Mouse (Mus musculus) CH12.LX (cell line): Measurements from ENCODE around the gene Aco1. TPM values are rescaled to one million over a fixed set of nuclear protein-coding genes. Genes with fewer than 3 reads are reported as not detected.

Source experiments
- DNase-seq: peaks from one replicate; pipeline ENCODE4 v3.0.0-alpha.2; 2013; ENCODE audit errors: extremely low read depth
- H3K27ac ChIP-seq: 2 replicates; pipeline ENCODE4 v1.5.1; 2012; ENCODE audit warnings: low read depth, mild to moderate bottlenecking, control low read depth, moderate library complexity; ENCODE audit not compliant: insufficient read depth
- H3K27me3 ChIP-seq: replicated peaks from 2 replicates; pipeline ENCODE3; 2012; ENCODE audit warnings: inconsistent platforms
- H3K36me3 ChIP-seq, 2 experiments: replicated peaks in 1 of 2; 2 replicates each; pipeline versions ENCODE3 to v1.6.1; 2012; ENCODE audit warnings: inconsistent platforms in 1 of 2, low read length in 1 of 2, mild to moderate bottlenecking in 1 of 2, mixed read lengths in 1 of 2, moderate library complexity in 1 of 2; ENCODE audit not compliant: control insufficient read depth in 1 of 2, insufficient read depth in 1 of 2
- H3K4me1 ChIP-seq, 2 experiments: 2 replicates each; pipeline ENCODE4 v1.6.1; 2012; ENCODE audit warnings: inconsistent platforms in 1 of 2, moderate library complexity in 1 of 2; ENCODE audit not compliant: insufficient read depth in 2 of 2, control insufficient read depth in 1 of 2
- H3K4me2 ChIP-seq: 2 replicates; pipeline ENCODE4 v1.6.1; 2012; ENCODE audit warnings: low read depth, mild to moderate bottlenecking, control low read depth; ENCODE audit not compliant: poor library complexity, insufficient read depth, severe bottlenecking
- H3K4me3 ChIP-seq, 3 experiments: fragments of 150-350 bp in 1 of 3; sonication (generic) in 1 of 3; replicated peaks in 1 of 3; 2 replicates each; pipeline versions ENCODE3 to v1.5.1; 2011 to 2012; ENCODE audit warnings: low read depth in 2 of 3, low read length in 2 of 3, mild to moderate bottlenecking in 2 of 3, moderate library complexity in 2 of 3, control low read depth in 1 of 3, improper control_type of control experiment in 1 of 3, inconsistent platforms in 1 of 3, mixed read lengths in 1 of 3; ENCODE audit not compliant: poor library complexity in 1 of 3
- H3K79me2 ChIP-seq: replicated peaks from 2 replicates; pipeline ENCODE4 v1.6.1; 2012; ENCODE audit warnings: mild to moderate bottlenecking, moderate library complexity; ENCODE audit not compliant: control insufficient read depth, poor library complexity, insufficient read depth, severe bottlenecking; ENCODE audit errors: extremely low read depth
- H3K9ac ChIP-seq: 2 replicates; pipeline ENCODE4 v1.6.1; 2012; ENCODE audit warnings: low read depth, mild to moderate bottlenecking, control low read depth, moderate library complexity; ENCODE audit not compliant: insufficient read depth
- H3K9me3 ChIP-seq: replicated peaks from 2 replicates; pipeline ENCODE3; 2012; ENCODE audit warnings: low read length, inconsistent platforms, mixed read lengths
- CTCF ChIP-seq, 2 experiments: IDR thresholded peaks in 1 of 2; conservative IDR thresholded peaks in 1 of 2; 2 replicates each; pipeline ENCODE4 v1.5.1; 2011 to 2012; ENCODE audit warnings: low read depth in 2 of 2, low read length in 2 of 2, improper control_type of control experiment in 1 of 2, inconsistent platforms in 1 of 2, mild to moderate bottlenecking in 1 of 2, moderate library complexity in 1 of 2
- E2F4 ChIP-seq: IDR thresholded peaks from 2 replicates; pipeline ENCODE4 v1.6.1; 2011; ENCODE audit warnings: low read depth, low read length, improper control_type of control experiment; ENCODE audit not compliant: insufficient replicate concordance
- GABPA ChIP-seq: IDR thresholded peaks from 2 replicates; pipeline ENCODE4 v1.6.1; 2012; ENCODE audit warnings: low read depth, low read length, improper control_type of control experiment, inconsistent platforms; ENCODE audit not compliant: insufficient replicate concordance
- IRF4 ChIP-seq: IDR thresholded peaks from 2 replicates; pipeline ENCODE4 v1.6.1; 2014; ENCODE audit warnings: low read depth, mild to moderate bottlenecking, inconsistent platforms, low read length, improper control_type of control experiment
- JUN ChIP-seq: IDR thresholded peaks from 2 replicates; pipeline ENCODE4 v1.6.1; 2011; ENCODE audit warnings: low read depth, mild to moderate bottlenecking, low read length, improper control_type of control experiment, moderate library complexity; ENCODE audit not compliant: insufficient read depth
- MAFK ChIP-seq: IDR thresholded peaks from 2 replicates; pipeline ENCODE4 v1.6.1; 2011; ENCODE audit warnings: low read length, improper control_type of control experiment; ENCODE audit not compliant: insufficient replicate concordance
- NELFE ChIP-seq: IDR thresholded peaks from 2 replicates; pipeline ENCODE4 v1.6.1; 2011; ENCODE audit warnings: low read depth, low read length, improper control_type of control experiment
- POLR2A ChIP-seq: IDR thresholded peaks from 2 replicates; pipeline ENCODE4 v1.6.1; 2011; ENCODE audit warnings: low read depth, mild to moderate bottlenecking, improper control_type of control experiment, low read length
- SIN3A ChIP-seq: IDR thresholded peaks from 2 replicates; pipeline ENCODE4 v1.6.1; 2012; ENCODE audit warnings: low read length, improper control_type of control experiment, inconsistent platforms
- SMC3 ChIP-seq: IDR thresholded peaks from 2 replicates; pipeline ENCODE4 v1.6.1; 2011; ENCODE audit warnings: low read depth, low read length, improper control_type of control experiment
- TBP ChIP-seq: conservative IDR thresholded peaks from 2 replicates; pipeline ENCODE4 v1.6.1; 2011; ENCODE audit warnings: low read depth, low read length, improper control_type of control experiment
- TCF12 ChIP-seq: IDR thresholded peaks from 2 replicates; pipeline ENCODE4 v1.6.1; 2014; ENCODE audit warnings: low read depth, mild to moderate bottlenecking, inconsistent platforms, low read length, improper control_type of control experiment
- UBTF ChIP-seq: IDR thresholded peaks from 2 replicates; pipeline ENCODE4 v1.6.1; 2012; ENCODE audit warnings: low read depth, mild to moderate bottlenecking, inconsistent platforms, low read length, improper control_type of control experiment, moderate library complexity
- USF1 ChIP-seq: IDR thresholded peaks from 2 replicates; pipeline ENCODE4 v1.6.1; 2014; ENCODE audit warnings: low read depth, mild to moderate bottlenecking, inconsistent platforms, low read length, improper control_type of control experiment
- USF2 ChIP-seq: conservative IDR thresholded peaks from 2 replicates; pipeline ENCODE4 v1.6.1; 2011; ENCODE audit warnings: low read depth, low read length, improper control_type of control experiment
- ZKSCAN1 ChIP-seq: IDR thresholded peaks from 2 replicates; pipeline ENCODE4 v1.6.1; 2012; ENCODE audit warnings: low read depth, inconsistent platforms, low read length, improper control_type of control experiment, borderline replicate concordance
- dilution Hi-C: fragments of 300-500 bp; cut with MboI; formaldehyde crosslinking; loops from 2 replicates; pipeline ENCODE4 v1.14.3; 2020; ENCODE audit warnings: low sequenced_read_pairs; ENCODE audit not compliant: extremely low pct_unique_long_range_greater_than_20kb, extremely low pct_ligation_motif_present
- in situ Hi-C: fragments of 300-500 bp; cut with MboI; formaldehyde crosslinking; loops from 3 replicates; pipeline ENCODE4 v1.14.3; 2019; ENCODE audit warnings: low sequenced_read_pairs, low pct_ligation_motif_present, low pct_unique_long_range_greater_than_20kb, mixed read lengths
- polyA plus RNA-seq: library from polyadenylated mRNA; unstranded; fragments of >175 nt; gene quantifications from 2 replicates; pipeline ENCODE4 v1.2.1, GENCODE M21; 2012; ENCODE audit warnings: low read depth; ENCODE audit not compliant: insufficient read length
- total RNA-seq, 2 experiments: library from RNA; depleted of rRNA; stranded (reverse); fragments of 300-350 nt in 1 of 2; fragments of >200 nt in 1 of 2; gene quantifications; 2 replicates each; pipeline ENCODE4 v1.2.3; 2012 to 2014

The Aco1 gene
- total and polyA plus RNA-seq, 3 experiments: 23.2 to 27.1 (median 24.8) TPM

DNA sequence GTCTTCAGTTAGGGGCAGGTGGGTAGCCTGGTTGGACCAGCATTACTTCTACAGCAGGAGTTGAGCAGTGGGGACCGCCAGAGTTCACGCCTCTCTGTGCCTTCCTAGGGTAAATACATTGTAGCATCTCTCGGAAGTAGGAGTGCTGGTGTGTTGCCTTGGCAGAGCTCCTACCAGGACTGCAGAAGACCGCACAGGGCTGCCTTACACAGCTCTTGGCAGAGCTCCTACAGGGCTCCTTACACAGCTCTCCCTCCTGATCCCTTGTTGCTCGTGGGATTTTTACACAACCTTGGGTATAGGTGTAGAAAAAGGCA lies 15.3 kb downstream of the Aco1 start:
- H3K4me2 ChIP-seq: no peak overlapping the region
- H3K4me1 ChIP-seq: peaks cover 0 to 9% of the 10 kb centered on the region in 2 experiments; a peak in 2 of 4 replicates
- H3K36me3 ChIP-seq: peaks cover 0 to 21% of the 10 kb centered on the region in 2 experiments
- H3K9me3 ChIP-seq: peaks cover 6% of the 10 kb centered on the region
- no peaks in the 10 kb centered on the region for H3K79me2 ChIP-seq
- no peak overlapping the region for H3K4me3 ChIP-seq
- no peak overlapping the region for H3K9ac ChIP-seq
- TF ChIP-seq JUN (no peak), NELFE (no peak), IRF4 (no peak), TBP (no peak), UBTF (no peak), SIN3A (no peak), CTCF (conservative IDR thresholded peaks at IDR 0.05 in 1 of 2, IDR thresholded peaks at IDR 0.05 in 1 of 2; ENCODE audit: low read depth in 2 of 2, low read length in 2 of 2) (no peak)
- TF ChIP-seq, all 38 proteins: peak for 0
- H3K27me3 ChIP-seq: no peaks in the 10 kb centered on the region
- dilution Hi-C loops (no loop called here), in situ Hi-C loops (no loop called here)
- DNase-seq: no peak
- no peak overlapping the region for H3K27ac ChIP-seq

DNA sequence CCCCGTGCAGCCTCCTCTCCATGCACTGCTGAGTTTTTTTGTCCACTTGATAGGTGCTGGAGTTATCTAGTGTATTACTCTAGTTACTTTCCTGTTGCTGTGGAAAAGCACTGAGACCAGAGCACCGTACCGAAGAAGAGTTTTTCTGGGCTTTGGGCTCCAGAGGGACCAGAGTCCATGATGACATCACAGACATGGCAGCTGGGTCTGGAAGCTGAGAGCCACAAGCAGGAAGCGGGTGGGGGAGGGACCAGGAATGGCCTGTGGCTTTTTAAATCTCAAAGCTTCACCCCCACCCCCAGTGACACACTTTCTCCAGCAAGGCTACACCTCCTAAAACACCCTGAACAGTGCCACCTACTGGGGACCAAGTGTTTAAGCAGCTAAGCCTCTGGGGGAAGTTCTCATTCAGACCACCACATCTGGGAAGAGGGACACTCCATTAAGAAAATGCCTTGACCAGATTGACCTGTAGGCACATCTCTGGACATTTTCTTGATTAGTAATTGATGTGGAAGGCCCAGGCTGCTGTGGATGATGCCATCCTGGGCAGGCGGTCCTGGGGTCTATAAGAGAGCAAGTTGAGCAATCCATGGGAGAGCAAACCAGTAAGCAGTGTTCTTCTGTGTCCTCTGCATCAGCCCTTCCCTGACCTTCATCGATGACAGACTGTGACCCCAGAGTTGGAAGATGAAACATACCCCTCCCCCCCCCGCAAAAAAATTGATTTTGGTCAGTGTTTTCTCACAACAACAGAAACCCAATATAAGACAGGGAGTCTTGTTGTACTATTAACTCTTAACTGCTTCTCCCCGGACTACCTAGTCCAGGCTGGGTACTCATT lies 17.9 kb downstream of the Aco1 start:
- TF ChIP-seq CTCF (conservative IDR thresholded peaks at IDR 0.05 in 1 of 2, IDR thresholded peaks at IDR 0.05 in 1 of 2; ENCODE audit: low read depth in 2 of 2, low read length in 2 of 2) (0 out of 4 replicates have a peak, but pooled peaks of 1 of the 2 experiments have one; percentile 12), ZKSCAN1 (no peak), POLR2A (no peak), TCF12 (no peak), USF1 (no peak)
- dilution Hi-C loops: no loop called here
- H3K36me3 ChIP-seq: peaks cover 4 to 35% of the 10 kb centered on the region in 2 experiments

DNA sequence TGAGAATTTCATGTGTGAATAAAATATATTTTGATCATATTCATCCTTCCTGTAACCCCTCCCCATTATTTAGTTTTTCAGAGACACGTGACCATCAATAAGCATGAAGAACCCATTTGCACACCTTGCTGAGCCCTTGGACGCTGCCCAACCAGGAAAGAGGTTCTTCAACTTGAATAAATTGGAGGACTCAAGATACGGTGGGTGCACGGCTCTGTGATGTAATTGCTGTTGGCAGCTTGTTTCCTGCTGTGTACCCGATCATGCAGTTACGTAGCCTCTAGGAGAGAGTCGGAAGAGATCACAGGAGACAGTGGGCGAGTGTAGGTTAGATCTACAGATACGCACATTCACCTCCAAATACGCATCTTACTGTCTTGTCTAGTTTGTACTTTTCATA lies 20.8 kb downstream of the Aco1 start:
- no peaks in the 10 kb centered on the region for H3K79me2 ChIP-seq
- H3K36me3 ChIP-seq: peaks cover 11 to 57% of the 10 kb centered on the region in 2 experiments
- no peak overlapping the region for H3K27ac ChIP-seq
- in situ Hi-C loops (no loop called here), dilution Hi-C loops (no loop called here)
- H3K4me3 ChIP-seq: no peak overlapping the region
- no peak overlapping the region for H3K4me2 ChIP-seq
- no peak overlapping the region for H3K9ac ChIP-seq
- no peaks in the 10 kb centered on the region for H3K4me1 ChIP-seq
- no peaks in the 10 kb centered on the region for H3K27me3 ChIP-seq
- DNase-seq: no peak
- peaks cover 6% of the 10 kb centered on the region for H3K9me3 ChIP-seq
- TF ChIP-seq MAFK (no peak), E2F4 (no peak), UBTF (no peak), SMC3 (no peak), USF2 (no peak), GABPA (no peak), JUN (no peak)

More for the DNA sequence above, 17.9 kb downstream of the Aco1 start:
- H3K79me2 ChIP-seq: no peaks in the 10 kb centered on the region
- H3K4me3 ChIP-seq: no peak overlapping the region
- no peak overlapping the region for H3K4me2 ChIP-seq
- H3K27ac ChIP-seq: no peak overlapping the region
- H3K9ac ChIP-seq: no peak overlapping the region
- no peak for DNase-seq
- H3K9me3 ChIP-seq: peaks cover 6% of the 10 kb centered on the region
- no peaks in the 10 kb centered on the region for H3K27me3 ChIP-seq
- in situ Hi-C loops: no loop called here
- no peaks in the 10 kb centered on the region for H3K4me1 ChIP-seq
